Mouse (Mus musculus) hindbrain, embryonic 13.5 days (tissue): ENCODE results near the gene Cacnb4. TPM values are rescaled to one million over a fixed set of nuclear protein-coding genes. Genes with fewer than 3 reads are reported as not detected.

Experiments used
- ATAC-seq: fragments of 200-750 bp; cut with Nextera tagmentation; 2 replicates; pipeline ENCODE4 v1.8.0; 2017; ENCODE audit warnings: moderate TSS enrichment; ENCODE audit not compliant: low FRiP score
- H3K27ac ChIP-seq: fragments of 300-500 bp; sonication (generic); 2 replicates; pipeline ENCODE4 v1.5.1; 2015; ENCODE audit warnings: inconsistent platforms, mild to moderate bottlenecking, moderate library complexity
- H3K27me3 ChIP-seq: fragments of 300-500 bp; sonication (generic); 2 replicates; pipeline ENCODE4 v1.6.1; 2015; ENCODE audit warnings: mild to moderate bottlenecking, inconsistent platforms
- H3K36me3 ChIP-seq: fragments of 300-500 bp; sonication (generic); 2 replicates; pipeline ENCODE4 v1.6.1; 2015; ENCODE audit warnings: mild to moderate bottlenecking, inconsistent platforms
- H3K4me1 ChIP-seq: fragments of 300-500 bp; sonication (generic); replicated peaks from 2 replicates; pipeline ENCODE4 v1.6.1; 2015; ENCODE audit warnings: inconsistent platforms
- H3K4me2 ChIP-seq: fragments of 300-500 bp; sonication (generic); 2 replicates; pipeline ENCODE4 v1.6.1; 2015; ENCODE audit warnings: inconsistent platforms, mild to moderate bottlenecking, moderate library complexity
- H3K4me3 ChIP-seq: fragments of 300-500 bp; sonication (generic); 2 replicates; pipeline ENCODE4 v1.5.1; 2015; ENCODE audit warnings: mild to moderate bottlenecking, inconsistent platforms
- H3K9ac ChIP-seq: fragments of 300-500 bp; sonication (generic); 2 replicates; pipeline ENCODE4 v1.6.1; 2015; ENCODE audit warnings: mild to moderate bottlenecking, inconsistent platforms
- H3K9me3 ChIP-seq: fragments of 300-500 bp; sonication (generic); 2 replicates; pipeline ENCODE4 v1.6.1; 2016; ENCODE audit warnings: inconsistent platforms
- WGBS: fragments of 180-500 bp; shearing (Covaris S2); methylation state at CpG from one replicate; pipeline ENCODE4 v1.1.7; 2015; 5-methylcytosine and 5-hydroxymethylcytosine counted together
- polyA plus RNA-seq: library from polyadenylated mRNA; unstranded; fragments of >200 nt; fragmentation: Nextera tagmentation; extraction: Ambion mirVana; gene quantifications from 2 replicates; pipeline ENCODE4 v1.2.1, GENCODE M21; 2015

Cacnb4 gene
- polyA plus RNA-seq, 1 experiment from 2014 or later: 13.3 TPM

GRCm38 (mm10) chr2:52593260-52593659 is 83.4 kb downstream of the Cacnb4 start:
- H3K36me3 ChIP-seq: no peaks in the 10 kb centered on the region
- no peak overlapping the region for H3K4me3 ChIP-seq
- no peak for ATAC-seq
- H3K27me3 ChIP-seq: no peaks in the 10 kb centered on the region
- WGBS: 74% methylated on average over 5 of the region's 5 CpGs
- no peak overlapping the region for H3K4me2 ChIP-seq
- peaks cover 10% of the 10 kb centered on the region for H3K4me1 ChIP-seq
- no peak overlapping the region for H3K9ac ChIP-seq
- H3K27ac ChIP-seq: no peak overlapping the region
- no peaks in the 10 kb centered on the region for H3K9me3 ChIP-seq

DNA sequence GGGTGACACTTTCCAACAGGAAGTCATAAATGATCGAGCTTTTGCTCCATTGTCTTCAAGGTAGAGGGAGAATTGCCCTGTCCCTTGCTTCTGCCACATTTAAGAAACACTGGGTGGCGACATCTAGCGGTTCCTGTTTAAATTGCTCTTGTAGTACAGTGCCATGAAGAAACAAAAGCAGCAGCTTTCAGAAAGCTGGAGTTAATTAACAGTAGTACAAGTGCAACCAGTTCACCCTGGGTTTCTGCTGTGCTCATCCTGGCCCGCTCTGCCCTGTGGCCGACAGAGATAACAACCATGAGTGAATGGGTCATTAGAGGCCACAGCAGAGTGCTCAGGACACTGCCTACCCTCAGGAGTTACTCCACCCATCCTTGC is 85.7 kb downstream of the Cacnb4 start:
- WGBS: 2% methylated on average over 5 of the region's 5 CpGs
- ATAC-seq: peak; percentile 77

DNA sequence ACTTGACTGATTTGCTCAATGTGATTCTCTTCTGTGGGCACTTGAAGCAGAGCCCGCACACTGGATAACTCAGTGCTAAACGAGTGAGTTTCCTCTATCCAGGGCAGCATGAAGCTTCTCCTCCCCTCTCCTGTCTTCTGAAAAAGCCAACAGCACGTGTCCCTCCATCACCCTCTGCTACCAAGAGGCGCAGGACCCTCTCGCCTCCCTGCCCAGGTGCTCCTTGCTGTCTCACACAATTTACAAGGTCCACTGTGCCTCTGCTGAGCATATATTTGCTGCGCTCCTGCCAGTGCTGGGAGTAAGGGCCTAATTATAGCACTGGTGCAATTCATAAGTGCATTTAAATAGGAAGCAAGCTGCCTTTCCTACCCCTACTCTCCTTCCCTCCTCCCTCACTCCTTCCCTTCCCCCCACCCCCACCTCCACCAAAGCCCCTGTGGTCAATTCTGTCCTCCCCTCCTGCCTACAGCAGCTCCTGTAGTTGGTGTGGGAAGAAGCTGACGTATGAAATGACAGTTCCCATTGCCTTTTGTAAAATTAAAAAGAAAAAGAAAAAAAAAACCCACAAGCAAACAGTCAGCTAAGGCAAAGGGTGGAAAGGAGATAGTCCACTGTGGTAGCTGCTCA is 86.2 kb downstream of the Cacnb4 start:
- peak overlapping the region; percentile 75 for H3K27ac ChIP-seq
- peak overlapping the region; percentile 3; the same call in 1 of the 2 replicates for H3K9ac ChIP-seq
- no peaks in the 10 kb centered on the region for H3K36me3 ChIP-seq
- no peak overlapping the region for H3K4me2 ChIP-seq
- peak; percentile 53 for ATAC-seq
- no peaks in the 10 kb centered on the region for H3K27me3 ChIP-seq
- no peaks in the 10 kb centered on the region for H3K9me3 ChIP-seq
- no peak overlapping the region for H3K4me3 ChIP-seq
- WGBS: 66% methylated on average over 7 of the region's 7 CpGs
- H3K4me1 ChIP-seq: peaks cover 10% of the 10 kb centered on the region

More for the DNA sequence above, 85.7 kb downstream of the Cacnb4 start:
- Histone ChIP-seq H3K4me3 (no peak overlapping the region), H3K4me1 (peaks cover 10% of the 10 kb centered on the region), H3K36me3 (no peaks in the 10 kb centered on the region), H3K9ac (no peak overlapping the region), H3K27ac (peak overlapping the region; percentile 75), H3K27me3 (no peaks in the 10 kb centered on the region), H3K9me3 (no peaks in the 10 kb centered on the region), H3K4me2 (no peak overlapping the region)

GRCm38 (mm10) chr2:52589514-52589913 is 87.1 kb downstream of the Cacnb4 start:
- H3K9ac ChIP-seq: no peak overlapping the region
- H3K9me3 ChIP-seq: no peaks in the 10 kb centered on the region
- H3K4me3 ChIP-seq: no peak overlapping the region
- no peak overlapping the region for H3K4me2 ChIP-seq
- H3K36me3 ChIP-seq: no peaks in the 10 kb centered on the region
- ATAC-seq: no peak
- 87% methylated on average over 4 of the region's 4 CpGs for WGBS
- H3K27me3 ChIP-seq: no peaks in the 10 kb centered on the region
- H3K4me1 ChIP-seq: peaks cover 10% of the 10 kb centered on the region
- H3K27ac ChIP-seq: no peak overlapping the region

GRCm38 (mm10) chr2:52585384-52585783 is 91.2 kb downstream of the Cacnb4 start:
- H3K4me2 ChIP-seq: no peak overlapping the region
- H3K27me3 ChIP-seq: no peaks in the 10 kb centered on the region
- WGBS: 86% methylated on average over 4 of the region's 4 CpGs
- H3K4me3 ChIP-seq: no peak overlapping the region
- no peaks in the 10 kb centered on the region for H3K36me3 ChIP-seq
- peaks cover 6% of the 10 kb centered on the region for H3K4me1 ChIP-seq
- no peak for ATAC-seq
- no peaks in the 10 kb centered on the region for H3K9me3 ChIP-seq
- no peak overlapping the region for H3K9ac ChIP-seq
- no peak overlapping the region for H3K27ac ChIP-seq

DNA sequence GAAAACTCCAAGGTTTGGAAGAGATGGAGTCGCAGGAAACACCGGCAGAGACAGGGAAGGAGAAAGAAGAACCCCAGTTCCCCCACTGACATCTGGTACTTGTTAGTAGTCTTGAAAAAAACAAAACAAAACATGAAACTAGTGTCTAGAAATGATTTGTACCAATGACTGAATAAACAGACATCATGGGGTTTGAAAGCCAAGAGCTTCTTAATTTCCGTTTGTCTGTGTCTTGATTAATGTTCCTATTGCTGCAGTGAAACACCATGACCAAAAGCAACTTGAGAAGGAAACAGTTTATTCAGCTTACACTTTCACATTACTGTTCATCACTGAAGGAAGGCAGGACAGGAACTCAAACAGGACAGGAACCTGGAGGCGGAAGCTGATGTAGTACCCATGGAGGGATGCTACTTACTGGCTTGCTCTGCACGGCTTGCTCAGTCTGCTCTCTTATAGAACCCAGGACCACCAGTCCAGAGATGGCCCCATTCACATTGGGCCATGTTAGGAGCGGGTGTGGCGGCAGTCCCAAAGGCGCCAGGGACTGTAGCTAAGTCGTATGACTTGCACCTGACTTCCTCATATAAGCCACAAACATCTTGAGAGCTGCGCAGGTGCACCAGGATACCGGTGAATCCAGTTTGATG is 95.4 kb downstream of the Cacnb4 start:
- Histone ChIP-seq H3K4me2 (no peak overlapping the region), H3K4me1 (no peaks in the 10 kb centered on the region), H3K9ac (no peak overlapping the region), H3K9me3 (no peaks in the 10 kb centered on the region), H3K27me3 (no peaks in the 10 kb centered on the region), H3K27ac (no peak overlapping the region), H3K4me3 (no peak overlapping the region), H3K36me3 (no peaks in the 10 kb centered on the region)
- WGBS: 86% methylated on average over 11 of the region's 11 CpGs
- ATAC-seq: no peak

- H3K27me3 ChIP-seq: no peaks in the 10 kb centered on the region
- H3K36me3 ChIP-seq: no peaks in the 10 kb centered on the region
- no peaks in the 10 kb centered on the region for H3K9me3 ChIP-seq
- ATAC-seq: no peak
- H3K27ac ChIP-seq: no peak overlapping the region
- no peak overlapping the region for H3K9ac ChIP-seq
- no peaks in the 10 kb centered on the region for H3K4me1 ChIP-seq
- H3K4me3 ChIP-seq: no peak overlapping the region
- WGBS: 59% methylated on average over 5 of the region's 5 CpGs
- H3K4me2 ChIP-seq: no peak overlapping the region
These were observed 95.9 kb downstream of the Cacnb4 start for GRCm38 (mm10) chr2:52580697-52581096.

DNA sequence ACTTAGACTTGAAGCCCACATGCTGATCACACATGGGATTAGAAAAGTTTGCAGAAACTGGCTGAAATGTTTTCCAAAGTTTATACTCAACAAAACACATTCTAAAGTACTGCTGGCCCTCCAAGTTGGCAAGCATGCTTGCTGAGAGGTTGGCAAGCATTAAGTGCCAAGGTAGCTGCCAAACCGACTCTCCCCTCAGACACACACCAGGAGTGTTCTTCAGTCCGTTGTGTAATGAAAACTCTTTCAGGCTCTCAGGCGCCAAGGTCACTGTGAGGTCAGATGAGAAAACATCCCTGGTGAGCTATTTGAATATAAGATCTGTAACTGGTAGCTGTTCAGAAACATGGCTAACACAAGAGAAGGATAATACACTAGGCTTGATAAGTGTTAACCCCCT is 97.8 kb downstream of the Cacnb4 start:
- 44% methylated on average over 3 of the region's 3 CpGs for WGBS
- ATAC-seq: no peak
- no peaks in the 10 kb centered on the region for H3K4me1 ChIP-seq
- no peaks in the 10 kb centered on the region for H3K9me3 ChIP-seq
- no peak overlapping the region for H3K4me3 ChIP-seq
- no peaks in the 10 kb centered on the region for H3K36me3 ChIP-seq
- H3K9ac ChIP-seq: no peak overlapping the region
- H3K4me2 ChIP-seq: no peak overlapping the region
- no peak overlapping the region for H3K27ac ChIP-seq
- H3K27me3 ChIP-seq: no peaks in the 10 kb centered on the region

DNA sequence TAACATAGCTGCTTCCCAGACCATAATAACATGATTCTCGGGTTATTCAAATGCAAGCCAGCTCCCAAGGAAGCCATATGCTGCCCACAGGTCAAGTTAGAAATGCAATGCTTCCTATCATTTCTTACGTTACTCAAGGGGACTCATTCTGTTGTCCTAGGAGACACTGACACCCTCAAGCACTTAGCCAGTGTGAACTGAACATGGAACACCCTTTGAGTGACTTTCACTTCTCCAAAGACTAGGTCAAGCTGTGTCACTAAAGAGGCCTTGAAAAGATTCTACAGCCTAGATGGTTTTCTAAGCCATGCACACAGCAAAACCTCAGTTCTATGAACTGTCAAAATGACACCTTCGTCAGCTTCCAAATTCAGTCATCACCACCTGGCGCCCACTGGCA is 98.9 kb downstream of the Cacnb4 start:
- Histone ChIP-seq H3K4me1 (no peaks in the 10 kb centered on the region), H3K4me2 (no peak overlapping the region), H3K9ac (no peak overlapping the region), H3K27me3 (no peaks in the 10 kb centered on the region), H3K36me3 (no peaks in the 10 kb centered on the region), H3K4me3 (no peak overlapping the region), H3K27ac (no peak overlapping the region), H3K9me3 (no peaks in the 10 kb centered on the region)
- WGBS: 87% methylated on average over 4 of the region's 4 CpGs
- no peak for ATAC-seq

GRCm38 (mm10) chr2:52576546-52576945 is 100.1 kb downstream of the Cacnb4 start:
- no peak for ATAC-seq
- no peaks in the 10 kb centered on the region for H3K4me1 ChIP-seq
- H3K9ac ChIP-seq: no peak overlapping the region
- no peaks in the 10 kb centered on the region for H3K9me3 ChIP-seq
- H3K4me3 ChIP-seq: no peak overlapping the region
- 94% methylated on average over 2 of the region's 2 CpGs for WGBS
- no peak overlapping the region for H3K27ac ChIP-seq
- H3K4me2 ChIP-seq: no peak overlapping the region
- H3K36me3 ChIP-seq: no peaks in the 10 kb centered on the region
- H3K27me3 ChIP-seq: no peaks in the 10 kb centered on the region

DNA sequence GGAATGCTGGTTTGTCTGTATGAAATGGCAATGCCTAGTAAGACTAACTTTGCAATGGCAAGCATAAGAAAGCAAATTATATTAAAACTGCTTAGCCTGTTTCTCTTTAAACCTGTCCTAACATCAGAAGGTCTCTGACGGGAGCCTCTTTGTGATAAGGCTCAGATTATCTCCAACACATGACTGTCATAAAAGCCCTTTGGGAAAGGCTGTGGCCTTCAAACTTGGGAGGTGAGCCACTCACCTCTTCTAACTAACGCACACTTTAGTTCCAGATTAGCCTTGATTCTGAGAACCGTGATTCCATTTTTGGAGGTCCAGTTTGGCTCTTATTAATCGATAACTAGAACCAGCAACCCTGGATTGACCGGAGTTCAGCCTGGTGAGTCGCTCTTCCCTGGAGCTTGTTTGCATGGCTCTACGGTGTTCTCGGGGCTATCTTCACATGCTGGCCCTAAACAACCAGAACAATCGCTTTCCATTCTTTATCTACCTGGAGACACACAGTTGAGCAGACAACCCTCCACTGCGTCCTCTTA is 100.9 kb downstream of the Cacnb4 start:
- ATAC-seq: no peak
- Histone ChIP-seq H3K4me3 (no peak overlapping the region), H3K4me1 (no peaks in the 10 kb centered on the region), H3K27ac (no peak overlapping the region), H3K9ac (no peak overlapping the region), H3K4me2 (no peak overlapping the region), H3K27me3 (no peaks in the 10 kb centered on the region), H3K9me3 (no peaks in the 10 kb centered on the region), H3K36me3 (no peaks in the 10 kb centered on the region)
- 91% methylated on average over 10 of the region's 10 CpGs for WGBS

DNA sequence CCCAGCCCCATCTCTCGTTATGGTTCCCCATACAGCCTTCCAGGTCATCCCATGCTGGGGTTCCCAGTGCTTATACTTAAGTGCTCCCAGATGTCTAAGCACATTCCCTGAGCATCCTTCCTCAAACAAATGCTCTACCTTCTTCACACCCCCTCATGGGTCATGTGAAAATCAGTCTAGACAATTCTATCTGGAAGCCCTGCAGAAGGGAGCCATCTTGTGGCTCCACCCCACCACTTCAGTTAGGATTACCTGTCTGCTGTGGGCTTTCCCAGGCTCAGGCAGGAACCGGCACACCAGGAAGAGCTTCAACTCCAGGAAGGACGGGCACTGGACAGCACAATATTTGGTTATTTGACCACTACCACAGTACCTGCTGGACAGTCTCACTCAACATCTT is 101.7 kb downstream of the Cacnb4 start:
- Histone ChIP-seq H3K27me3 (no peaks in the 10 kb centered on the region), H3K4me3 (no peak overlapping the region), H3K36me3 (no peaks in the 10 kb centered on the region), H3K9me3 (no peaks in the 10 kb centered on the region), H3K27ac (no peak overlapping the region), H3K4me2 (no peak overlapping the region), H3K4me1 (no peaks in the 10 kb centered on the region), H3K9ac (no peak overlapping the region)
- WGBS: 83% methylated on average over 3 of the region's 3 CpGs
- no peak for ATAC-seq

GRCm38 (mm10) chr2:52572221-52572620 is 104.4 kb downstream of the Cacnb4 start:
- ATAC-seq: no peak
- H3K4me2 ChIP-seq: no peak overlapping the region

More at GRCm38 (mm10) chr2:52572221-52572620, 104.4 kb downstream of the Cacnb4 start:
- no peaks in the 10 kb centered on the region for H3K36me3 ChIP-seq
- no peak overlapping the region for H3K4me3 ChIP-seq
- no peak overlapping the region for H3K27ac ChIP-seq
- no peaks in the 10 kb centered on the region for H3K9me3 ChIP-seq
- H3K4me1 ChIP-seq: no peaks in the 10 kb centered on the region
- no peaks in the 10 kb centered on the region for H3K27me3 ChIP-seq
- H3K9ac ChIP-seq: no peak overlapping the region
- 92% methylated on average over 6 of the region's 6 CpGs for WGBS
